Mouse (Mus musculus) limb, embryonic 10.5 days (tissue): ENCODE measurements around the gene Xlr3c. TPM values are rescaled to one million over a fixed set of nuclear protein-coding genes. Genes with fewer than 3 reads are reported as not detected.
"Not testable (repeated sequence)": the region's sequence is repeated elsewhere in the genome, so short reads cannot be mapped to it uniquely, and the experiment has no call there.

Experiments
- DNase-seq: peaks from one replicate; pipeline ENCODE4 v3.0.0-alpha.2; 2017; ENCODE audit warnings: low spot score
- H3K27ac ChIP-seq: fragments of 300-500 bp; sonication (generic); 2 replicates; pipeline ENCODE4 v1.5.1; 2016; ENCODE audit warnings: mild to moderate bottlenecking
- H3K27me3 ChIP-seq: fragments of 300-500 bp; sonication (generic); 2 replicates; pipeline ENCODE4 v1.6.1; 2016; ENCODE audit warnings: low read depth, mild to moderate bottlenecking; ENCODE audit not compliant: poor library complexity, severe bottlenecking
- H3K36me3 ChIP-seq: fragments of 300-500 bp; sonication (generic); 2 replicates; pipeline ENCODE4 v1.6.1; 2016; ENCODE audit warnings: mild to moderate bottlenecking, moderate library complexity
- H3K4me1 ChIP-seq: fragments of 300-500 bp; sonication (generic); 2 replicates; pipeline ENCODE4 v1.6.1; 2016
- H3K4me3 ChIP-seq: fragments of 300-500 bp; sonication (generic); 2 replicates; pipeline ENCODE4 v1.5.1; 2016; ENCODE audit warnings: mild to moderate bottlenecking, moderate library complexity
- H3K9me3 ChIP-seq: fragments of 300-500 bp; sonication (generic); replicated peaks from 2 replicates; pipeline ENCODE4 v1.6.1; 2016; ENCODE audit warnings: mild to moderate bottlenecking
- WGBS: fragments of 180-500 bp; shearing (Covaris S2); methylation state at CpG from one replicate; pipeline ENCODE4 v1.1.7; 2016; 5-methylcytosine and 5-hydroxymethylcytosine counted together
- polyA plus RNA-seq: library from polyadenylated mRNA; unstranded; fragments of >200 nt; fragmentation: Nextera tagmentation; extraction: Ambion mirVana; gene quantifications from 2 replicates; pipeline ENCODE4 v1.2.1, GENCODE M21; 2016

Xlr3c gene
- 0.16 and 0.26 TPM in 2 replicates for polyA plus RNA-seq

GRCm38 (mm10) chrX:73265270-73265669, at the start of gene Xlr3c:
TSS of gene Xlr3c (minus strand) at chrX:73265390.
- not testable (repeated sequence) for H3K9me3 ChIP-seq, H3K36me3 ChIP-seq, H3K27me3 ChIP-seq, H3K4me3 ChIP-seq, H3K4me1 ChIP-seq, DNase-seq, H3K27ac ChIP-seq
- WGBS, result 91% methylated on average over 14 of the region's 14 CpGs

DNA sequence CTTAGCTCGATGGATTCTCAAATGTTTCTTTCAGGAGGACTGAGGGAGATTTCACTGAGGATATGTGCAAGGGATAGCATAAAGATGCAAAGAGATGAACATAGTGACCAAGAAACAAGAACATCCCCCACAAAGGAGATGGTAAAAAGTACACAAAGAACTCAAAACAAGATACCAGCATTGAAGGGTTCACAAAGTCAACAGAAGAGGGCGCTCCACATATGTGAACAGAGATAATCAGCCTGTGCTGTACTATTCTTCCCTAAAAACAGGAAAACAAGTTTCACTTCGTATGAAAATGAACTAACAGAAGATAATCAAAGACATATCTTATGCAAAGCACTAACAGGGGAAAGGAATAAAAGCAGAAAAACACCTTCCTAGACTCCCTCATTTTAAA, 47.3 kb upstream of the Xlr3c start:
- Histone ChIP-seq H3K27me3 (peaks cover 32% of the 10 kb centered on the region), H3K4me1 (no peaks in the 10 kb centered on the region), H3K27ac (no peak overlapping the region), H3K4me3 (no peak overlapping the region), H3K9me3 (no peaks in the 10 kb centered on the region), H3K36me3 (no peaks in the 10 kb centered on the region)
- 56% methylated on average over 3 of the region's 3 CpGs for WGBS
- no peak for DNase-seq

DNA sequence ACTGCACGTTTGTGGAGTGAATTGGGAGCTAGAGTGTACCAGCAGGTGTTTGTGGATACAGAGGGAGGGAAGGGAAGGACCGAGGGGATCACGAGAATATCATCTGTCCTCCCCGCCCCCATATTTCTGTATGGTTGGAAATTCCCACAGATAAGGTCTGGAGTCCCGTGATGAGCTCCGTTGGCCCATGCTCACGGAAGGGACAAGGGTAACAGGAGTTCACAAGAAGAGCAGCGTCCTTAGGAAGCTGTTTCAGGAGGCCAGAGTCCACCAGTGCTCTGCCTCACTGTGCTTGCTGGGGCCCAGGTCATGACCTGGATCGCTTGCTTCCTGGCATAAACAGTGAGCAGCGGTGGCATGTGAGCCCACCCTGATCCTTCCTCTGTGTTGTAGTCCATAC, 30.6 kb upstream of the Xlr3c start:
- not testable (repeated sequence) for H3K27me3 ChIP-seq, H3K27ac ChIP-seq, DNase-seq, H3K4me3 ChIP-seq, H3K36me3 ChIP-seq, H3K9me3 ChIP-seq, H3K4me1 ChIP-seq
- WGBS, result 75% methylated on average over 8 of the region's 10 CpGs

DNA sequence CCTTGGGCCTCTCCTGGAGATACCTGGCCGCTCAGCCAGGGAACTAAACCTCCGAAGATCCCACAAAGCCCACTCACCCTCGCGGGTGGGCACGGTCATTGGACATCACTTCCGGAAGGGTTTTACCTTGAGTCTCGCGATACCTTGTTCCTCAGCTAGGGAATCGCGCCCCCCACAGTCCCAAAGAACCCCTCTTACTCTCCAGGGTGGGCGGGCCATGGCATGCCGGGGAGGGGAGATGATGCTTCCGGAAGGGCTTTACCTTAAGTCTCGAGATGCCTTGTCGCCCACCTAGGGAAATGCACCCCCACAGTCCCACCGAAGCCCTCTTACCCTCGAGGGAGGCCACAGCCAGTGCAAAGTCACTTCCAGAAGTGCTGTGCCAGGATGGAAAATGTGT, 27.7 kb upstream of the Xlr3c start, which contains the start of the genes Xlr5a and Xlr5c:
Gene Xlr5a, minus strand, starts transcription at position 101 of the 400 bp plus-strand sequence.
Gene Xlr5c, minus strand, starts transcription at position 101 of the 400 bp plus-strand sequence.
- DNase-seq, H3K9me3 ChIP-seq: not testable (repeated sequence)
- WGBS, result 95% methylated on average over 13 of the region's 17 CpGs

DNA sequence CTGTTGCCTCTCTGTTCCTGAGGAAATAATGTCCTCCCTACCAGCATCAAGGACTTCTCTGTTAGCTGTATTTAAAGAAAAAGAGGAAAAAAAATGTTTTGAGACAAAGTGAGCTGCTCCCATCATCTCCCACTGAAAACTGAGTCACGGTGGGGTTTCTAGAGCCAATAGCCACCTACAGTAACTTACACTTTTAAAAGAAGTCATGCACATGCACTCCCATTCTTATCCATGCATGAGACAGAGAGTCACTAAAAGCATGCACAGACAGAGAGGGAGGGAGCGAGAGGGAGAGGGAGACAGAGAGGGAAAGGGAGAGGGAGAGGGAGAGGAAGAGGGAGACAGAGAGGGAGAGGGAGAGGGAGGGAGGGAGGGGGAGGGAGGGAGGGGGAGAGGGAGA, 2.8 kb downstream of the Xlr3c start:
- not testable (repeated sequence) for H3K36me3 ChIP-seq, DNase-seq, H3K9me3 ChIP-seq, H3K27ac ChIP-seq, H3K4me3 ChIP-seq, H3K4me1 ChIP-seq, H3K27me3 ChIP-seq
- 79% methylated on average over 1 of the region's 2 CpGs for WGBS

More for the DNA sequence above, 27.7 kb upstream of the Xlr3c start, which contains the start of the genes Xlr5a and Xlr5c:
- not testable (repeated sequence) for H3K4me1 ChIP-seq, H3K27me3 ChIP-seq, H3K4me3 ChIP-seq, H3K27ac ChIP-seq, H3K36me3 ChIP-seq

GRCm38 (mm10) chrX:73242821-73243325, 22.3 kb downstream of the Xlr3c start, which contains the start of gene Xlr4c:
TSS of gene Xlr4c (minus strand) at chrX:73243130.
- H3K36me3 ChIP-seq, H3K9me3 ChIP-seq, DNase-seq, H3K4me3 ChIP-seq, H3K27me3 ChIP-seq, H3K4me1 ChIP-seq, H3K27ac ChIP-seq: not testable (repeated sequence)
- WGBS, result 88% methylated on average over 14 of the region's 14 CpGs

- Histone ChIP-seq H3K27ac (no peak overlapping the region), H3K4me3 (peak overlapping the region; percentile 65), H3K4me1 (peaks cover 6% of the 10 kb centered on the region; the same call in 1 of the 2 replicates), H3K36me3 (no peaks in the 10 kb centered on the region), H3K27me3 (peaks cover 53% of the 10 kb centered on the region), H3K9me3 (no peaks in the 10 kb centered on the region)
- DNase-seq, result no peak
- WGBS, result 41% methylated on average over 3 of the region's 3 CpGs
These were observed 35.9 kb downstream of the Xlr3c start for GRCm38 (mm10) chrX:73229288-73229687.

DNA sequence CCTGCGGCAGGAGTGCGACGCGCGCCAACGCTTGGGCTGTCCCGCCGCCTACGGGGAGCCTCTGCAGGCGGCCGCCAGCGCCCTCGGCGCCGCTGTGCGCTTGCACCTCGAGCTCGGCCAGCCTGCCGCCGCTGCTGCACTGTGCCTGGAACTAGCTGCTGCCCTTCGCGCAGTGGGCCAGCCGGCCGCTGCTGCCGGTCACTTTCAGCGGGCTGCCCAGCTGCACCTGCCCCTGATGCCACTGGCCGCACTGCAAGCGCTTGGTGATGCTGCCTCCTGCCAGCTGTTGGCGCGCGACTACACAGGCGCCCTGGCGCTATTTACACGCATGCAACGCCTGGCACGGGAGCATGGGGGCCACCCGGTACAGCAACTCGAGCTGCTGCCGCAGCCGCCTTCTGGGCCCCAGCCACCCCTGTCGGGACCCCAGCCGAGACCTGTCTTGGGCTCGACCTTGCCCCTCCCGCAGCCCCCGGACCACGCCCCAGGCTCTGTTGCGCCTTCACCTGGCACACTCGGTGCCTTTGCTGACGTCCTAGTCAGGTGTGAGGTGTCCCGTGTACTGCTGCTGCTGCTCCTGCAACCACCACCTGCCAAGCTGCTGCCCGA, 36.5 kb downstream of the Xlr3c start:
- peaks cover 53% of the 10 kb centered on the region for H3K27me3 ChIP-seq
- peak; percentile 47 for DNase-seq
- H3K27ac ChIP-seq, result peak overlapping the region; percentile 85
- no peaks in the 10 kb centered on the region for H3K36me3 ChIP-seq
- peaks cover 6% of the 10 kb centered on the region; the same call in 1 of the 2 replicates for H3K4me1 ChIP-seq
- H3K9me3 ChIP-seq, result no peaks in the 10 kb centered on the region
- 19% methylated on average over 47 of the region's 51 CpGs for WGBS
- peak overlapping the region; percentile 65 for H3K4me3 ChIP-seq

- 11% methylated on average over 39 of the region's 39 CpGs for WGBS
- peak within 1 kb of the TSS; percentile 65 for H3K4me3 ChIP-seq
- peak within 1 kb of the TSS; percentile 85 for H3K27ac ChIP-seq
- DNase-seq, result peak; percentile 75
- peaks cover 53% of the 10 kb centered on the region for H3K27me3 ChIP-seq
- no peaks in the 10 kb centered on the region for H3K36me3 ChIP-seq
- H3K9me3 ChIP-seq, result no peaks in the 10 kb centered on the region
- H3K4me1 ChIP-seq, result peaks cover 6% of the 10 kb centered on the region; the same call in 1 of the 2 replicates
These were observed 37.1 kb downstream of the Xlr3c start, which contains the start of gene F8a for GRCm38 (mm10) chrX:73227914-73228605. TSS of gene F8a (plus strand) at chrX:73228291.

- Histone ChIP-seq H3K4me1 (peaks cover 6% of the 10 kb centered on the region; the same call in 1 of the 2 replicates), H3K4me3 (no peak overlapping the region), H3K27me3 (peaks cover 41% of the 10 kb centered on the region), H3K27ac (no peak overlapping the region), H3K36me3 (no peaks in the 10 kb centered on the region), H3K9me3 (no peaks in the 10 kb centered on the region)
- WGBS, result 59% methylated on average over 1 of the region's 1 CpGs
- no peak for DNase-seq
These were observed 39.8 kb downstream of the Xlr3c start for GRCm38 (mm10) chrX:73225365-73225764.

DNA sequence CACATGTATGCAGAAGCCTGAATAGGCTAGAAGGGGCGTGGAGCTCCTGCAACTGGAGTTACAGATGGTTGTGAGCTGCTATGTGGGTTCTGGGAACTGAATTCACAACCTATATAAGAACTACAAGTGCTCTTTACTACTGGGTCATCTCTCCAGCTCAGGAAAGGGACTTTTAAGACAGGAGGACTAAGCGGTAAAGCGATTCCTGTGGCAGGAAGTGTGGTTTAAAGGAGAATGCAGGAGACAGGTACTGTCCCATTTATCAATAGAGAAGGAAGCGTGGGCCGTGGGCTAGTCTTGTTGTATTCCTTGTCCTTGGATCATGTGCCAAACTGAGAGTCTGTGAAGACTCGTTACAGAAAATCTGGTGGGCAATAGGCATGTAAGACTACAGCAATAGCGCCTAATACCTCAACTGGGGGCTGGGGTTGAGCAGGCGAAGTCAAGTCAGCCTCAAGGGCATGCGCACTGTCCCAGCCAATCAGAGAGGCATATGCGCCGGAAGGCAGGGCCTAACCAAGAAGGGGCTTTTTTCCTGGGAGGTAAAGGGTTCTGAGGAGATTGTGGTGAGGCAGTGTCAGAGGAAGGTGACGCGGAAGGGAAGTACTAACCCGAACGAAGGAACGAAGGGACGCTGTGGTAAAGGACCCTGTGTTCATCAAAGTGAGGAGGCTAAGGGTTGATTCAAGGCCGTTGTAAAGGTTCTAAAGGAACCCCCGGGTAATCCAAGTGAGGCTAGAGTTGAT, 51.2 kb downstream of the Xlr3c start, which contains the start of gene Xlr4b:
Gene Xlr4b, plus strand, starts transcription at position 515 of the 746 bp plus-strand sequence.
- WGBS, result 87% methylated on average over 18 of the region's 19 CpGs
- DNase-seq, H3K4me3 ChIP-seq, H3K36me3 ChIP-seq, H3K4me1 ChIP-seq, H3K27ac ChIP-seq, H3K9me3 ChIP-seq, H3K27me3 ChIP-seq: not testable (repeated sequence)
